ENCODE assay signal across 9 mouse cellular contexts in the genomic region with DNA sequence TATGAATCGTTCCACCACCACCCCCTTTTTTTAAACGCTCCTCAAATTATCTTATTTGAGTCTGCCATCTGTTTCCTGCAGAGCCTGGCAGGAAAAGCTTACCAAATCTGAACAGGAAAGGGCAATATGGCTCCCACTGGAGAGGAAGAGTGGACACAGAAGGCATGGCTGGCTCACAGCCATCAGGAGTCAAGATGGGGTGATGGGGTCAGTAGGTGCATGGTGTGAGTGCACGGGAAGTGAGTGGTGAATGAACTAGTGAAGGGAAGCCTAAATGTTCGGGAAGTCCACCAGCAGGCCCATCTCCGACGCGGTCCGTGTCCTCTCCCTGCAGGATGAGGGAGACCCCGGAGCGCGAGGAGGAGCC. TPM values are rescaled to one million over a fixed set of nuclear protein-coding genes. Genes with fewer than 3 reads are reported as not detected.
DNase-seq lines count a peak whose midpoint lies in the region; ATAC-seq and TF ChIP-seq lines count a peak whose summit lies in the region.
"Had no signal": no experiment of that assay in that cellular context is flagged by ENCODE, and none has a peak within 500 bp of the region (broad histone marks: within the 10 kb centered on the region; RNA-seq: fewer than 3 reads in every experiment).

No protein-coding gene starts in this region.

- no peaks in the 10 kb centered on the region for H3K9me3 ChIP-seq in ES-Bruce4 (replicated peaks; ENCODE audit: control insufficient read depth, insufficient read depth, low read length, poor library complexity, severe bottlenecking)
- no peaks in the 10 kb centered on the region for H3K9me3 ChIP-seq in forebrain, embryonic 10.5 days
- no peaks in the 10 kb centered on the region for H3K9me3 ChIP-seq in hindbrain, embryonic 15.5 days
- no peaks in the 10 kb centered on the region for H3K9me3 ChIP-seq in liver, embryonic 11.5 days (ENCODE audit: control insufficient read depth, low read length)
- no peaks in the 10 kb centered on the region for H3K9me3 ChIP-seq in midbrain, embryonic 16.5 days (replicated peaks; ENCODE audit: control insufficient read depth, low read length, poor library complexity, severe bottlenecking)

- TF ChIP-seq CTCF in ES-Bruce4 (IDR thresholded peaks at IDR 0.05; ENCODE audit: low read depth, low read length), result no peak

- H3K4me1 ChIP-seq in ES-Bruce4 (ENCODE audit: control insufficient read depth, insufficient read depth, low read length), result peaks cover 1% of the 10 kb centered on the region
- H3K4me1 ChIP-seq in forebrain, embryonic 10.5 days, result peaks cover 38% of the 10 kb centered on the region
- peaks cover 49% of the 10 kb centered on the region for H3K4me1 ChIP-seq in hindbrain, embryonic 15.5 days (replicated peaks)
- peaks cover 15% of the 10 kb centered on the region for H3K4me1 ChIP-seq in liver, embryonic 11.5 days (replicated peaks; ENCODE audit: control insufficient read depth, insufficient read depth, low read length)
- peaks cover 37% of the 10 kb centered on the region for H3K4me1 ChIP-seq in midbrain, embryonic 16.5 days (ENCODE audit: control insufficient read depth, insufficient read depth, low read length)

- ATAC-seq in hindbrain, embryonic 15.5 days (ENCODE audit: low FRiP score, low read depth), result no peak
- peak; percentile 8 for ATAC-seq in liver, embryonic 11.5 days (replicated peaks; ENCODE audit: low FRiP score)
- ATAC-seq in midbrain, embryonic 16.5 days, result no peak

- peak overlapping the region; percentile 35 for H3K9ac ChIP-seq in ES-Bruce4 (ENCODE audit: low read depth, poor library complexity, severe bottlenecking)
- H3K9ac ChIP-seq in hindbrain, embryonic 15.5 days, result peak overlapping the region; percentile 47
- H3K9ac ChIP-seq in liver, embryonic 11.5 days (ENCODE audit: low read depth, low read length), result peak overlapping the region; percentile 66
- peak overlapping the region; percentile 81 for H3K9ac ChIP-seq in midbrain, embryonic 16.5 days (ENCODE audit: low read depth, low read length)

- no peak for TF ChIP-seq EP300 in ES-Bruce4 (IDR thresholded peaks at IDR 0.05; ENCODE audit: insufficient read depth, low read depth, low read length)

- no peak for TF ChIP-seq POLR2A in ES-Bruce4 (IDR thresholded peaks at IDR 0.05; ENCODE audit: insufficient read depth, low read length)

- H3K36me3 ChIP-seq in ES-Bruce4 (ENCODE audit: control insufficient read depth, insufficient read depth, low read length, poor library complexity, severe bottlenecking), result no peaks in the 10 kb centered on the region
- peaks cover 23% of the 10 kb centered on the region for H3K36me3 ChIP-seq in forebrain, embryonic 10.5 days (replicated peaks)
- 0 out of 2 replicates have a peak, but pooled peaks cover 2% of the 10 kb centered on the region for H3K36me3 ChIP-seq in hindbrain, embryonic 15.5 days
- peaks cover 5% of the 10 kb centered on the region; the same call in 1 of the 2 replicates for H3K36me3 ChIP-seq in liver, embryonic 11.5 days (ENCODE audit: control insufficient read depth, insufficient read depth, low read length)
- H3K36me3 ChIP-seq in midbrain, embryonic 16.5 days (ENCODE audit: control insufficient read depth, insufficient read depth, low read length), result 0 out of 2 replicates have a peak, but pooled peaks cover 5% of the 10 kb centered on the region

- 30% methylated on average over 11 of the region's 11 CpGs for WGBS in forebrain, embryonic 10.5 days
- 13% methylated on average over 11 of the region's 11 CpGs for WGBS in hindbrain, embryonic 15.5 days
- 10% methylated on average over 8 of the region's 11 CpGs for WGBS in liver, embryonic 11.5 days
- WGBS in midbrain, embryonic 16.5 days, result 12% methylated on average over 11 of the region's 11 CpGs

- H3K4me3 ChIP-seq in ES-Bruce4 (ENCODE audit: low read depth, low read length), result peak overlapping the region; percentile 50
- peak overlapping the region; percentile 58 for H3K4me3 ChIP-seq in forebrain, embryonic 10.5 days
- peak overlapping the region; percentile 47 for H3K4me3 ChIP-seq in hindbrain, embryonic 15.5 days
- H3K4me3 ChIP-seq in liver, embryonic 11.5 days (ENCODE audit: low read depth, low read length), result peak overlapping the region; percentile 55
- H3K4me3 ChIP-seq in midbrain, embryonic 16.5 days (ENCODE audit: low read depth, low read length), result peak overlapping the region; percentile 55

- DNase-seq in adrenal gland, postnatal 14 days, result peak; percentile 72
- DNase-seq in adrenal gland, adult 18-20 months (ENCODE audit: low spot score in 2 of 2), result no peak
- no peak for DNase-seq in forebrain, embryonic 10.5 days (ENCODE audit: extremely low spot score, low spot score)
- DNase-seq in liver, embryonic 11.5 days (ENCODE audit: low spot score), result no peak
- no peak for DNase-seq in retina, postnatal 1 day

- H3K27me3 ChIP-seq in ES-Bruce4 (ENCODE audit: control insufficient read depth, insufficient read depth, low read length, poor library complexity, severe bottlenecking), result no peaks in the 10 kb centered on the region
- H3K27me3 ChIP-seq in forebrain, embryonic 10.5 days (ENCODE audit: poor library complexity, severe bottlenecking), result peaks cover 54% of the 10 kb centered on the region
- no peaks in the 10 kb centered on the region for H3K27me3 ChIP-seq in hindbrain, embryonic 15.5 days
- H3K27me3 ChIP-seq in liver, embryonic 11.5 days (replicated peaks; ENCODE audit: control insufficient read depth, insufficient read depth, low read length), result peaks cover 23% of the 10 kb centered on the region
- H3K27me3 ChIP-seq in midbrain, embryonic 16.5 days (ENCODE audit: control insufficient read depth, insufficient read depth, low read depth, low read length), result no peaks in the 10 kb centered on the region

- no peak overlapping the region for H3K27ac ChIP-seq in ES-Bruce4 (ENCODE audit: insufficient read depth, low read length)
- H3K27ac ChIP-seq in forebrain, embryonic 10.5 days, result peak overlapping the region; percentile 87
- peak overlapping the region; percentile 92 for H3K27ac ChIP-seq in hindbrain, embryonic 15.5 days (replicated peaks)
- peak overlapping the region; percentile 84 for H3K27ac ChIP-seq in liver, embryonic 11.5 days (ENCODE audit: low read depth, low read length)
- H3K27ac ChIP-seq in midbrain, embryonic 16.5 days (ENCODE audit: low read length), result peak overlapping the region; percentile 92

- H3K4me2 ChIP-seq in hindbrain, embryonic 15.5 days, result peak overlapping the region; percentile 76
- peak overlapping the region; percentile 79 for H3K4me2 ChIP-seq in liver, embryonic 11.5 days
- H3K4me2 ChIP-seq in midbrain, embryonic 16.5 days (ENCODE audit: low read length), result peak overlapping the region; percentile 80

RNA-seq across cellular contexts. Expression of gene Klhl35, which starts 2.1 kb away (rescaled TPM):
- 1.3 TPM in 2 replicates for total RNA-seq in adrenal gland, postnatal 14 days (2021)
- under 1 TPM; 0.19 to 0.46 TPM for total RNA-seq in adrenal gland, adult 18-20 months (2021)
- polyA plus RNA-seq in ES-Bruce4 (2011; ENCODE audit: insufficient read depth, insufficient read length, low read depth, missing spikeins), result not detected in 2 replicates
- 0.75 and 0.97 TPM in 2 replicates for polyA plus RNA-seq in forebrain, embryonic 10.5 days (2016; fragmentation: Nextera tagmentation; extraction: Ambion mirVana)
- 5.0 and 7.3 TPM in 2 replicates for polyA plus RNA-seq in hindbrain, embryonic 15.5 days (2015; fragmentation: Nextera tagmentation; extraction: Ambion mirVana)
- polyA plus RNA-seq in liver, embryonic 11.5 days (2014; fragmentation: Nextera tagmentation; extraction: Ambion mirVana), result 0.23 and 0.32 TPM in 2 replicates
- polyA plus RNA-seq in midbrain, embryonic 16.5 days (2015; fragmentation: Nextera tagmentation; extraction: Ambion mirVana), result 2.5 and 2.9 TPM in 2 replicates
- polyA plus RNA-seq: C2C12 had no signal

RNA-seq across cellular contexts. Expression of gene Rps3, which starts 15.6 kb away (rescaled TPM):
- 563 and 690 TPM in 2 replicates for total RNA-seq in adrenal gland, postnatal 14 days (2021)
- total RNA-seq in adrenal gland, adult 18-20 months (2021), result 100 to 1,000 TPM; 511 to 548 TPM
- 2,316 and 2,405 TPM in 2 replicates for polyA plus RNA-seq in ES-Bruce4 (2011; ENCODE audit: insufficient read depth, insufficient read length, low read depth, missing spikeins)
- 762 and 795 TPM in 2 replicates for polyA plus RNA-seq in forebrain, embryonic 10.5 days (2016; fragmentation: Nextera tagmentation; extraction: Ambion mirVana)
- 401 and 427 TPM in 2 replicates for polyA plus RNA-seq in hindbrain, embryonic 15.5 days (2015; fragmentation: Nextera tagmentation; extraction: Ambion mirVana)
- polyA plus RNA-seq in liver, embryonic 11.5 days (2014; fragmentation: Nextera tagmentation; extraction: Ambion mirVana), result 934 and 944 TPM in 2 replicates
- polyA plus RNA-seq in midbrain, embryonic 16.5 days (2015; fragmentation: Nextera tagmentation; extraction: Ambion mirVana), result 405 and 414 TPM in 2 replicates
